Mouse (Mus musculus): ENCODE measurements around the gene Gpr19.

DNA sequence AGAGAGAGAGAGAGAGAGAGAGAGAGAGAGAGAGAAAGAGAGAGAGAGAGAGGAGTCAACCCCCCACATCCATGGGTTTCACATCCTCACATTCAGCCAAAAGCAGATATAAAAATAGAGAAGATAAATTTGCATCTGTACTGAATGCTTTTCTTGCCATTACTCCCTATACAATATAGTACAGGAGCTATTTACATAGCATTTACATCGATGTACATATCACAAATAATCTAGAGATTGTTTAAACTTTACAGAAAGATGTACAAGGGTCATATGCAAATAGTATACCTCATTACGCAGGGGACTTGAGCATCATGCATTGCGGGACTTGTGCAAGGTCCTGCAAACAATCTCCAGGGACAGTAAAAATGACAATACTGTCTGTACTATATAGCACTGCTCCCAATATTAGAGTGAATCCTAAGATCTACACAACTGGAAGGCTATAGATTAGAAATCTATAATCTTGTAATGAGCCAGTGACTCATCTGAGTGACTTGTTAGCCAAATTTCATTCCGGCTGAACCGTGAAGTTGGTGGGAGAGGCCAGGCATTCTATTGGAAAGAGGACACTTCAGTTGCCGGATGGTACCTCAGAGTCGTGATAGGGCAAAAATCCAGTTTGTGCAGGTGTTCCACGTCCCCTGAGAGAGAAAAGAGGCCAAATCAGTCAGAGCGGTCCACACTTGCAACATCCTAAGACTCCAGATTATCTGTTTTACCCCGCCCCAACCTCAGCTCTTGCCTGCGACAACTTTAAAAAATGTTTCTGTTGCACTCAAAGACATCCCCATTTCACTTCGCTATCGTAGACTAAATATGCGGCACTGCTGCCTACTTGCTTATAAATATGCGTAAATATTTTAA is 1.6 kb downstream of the Gpr19 start:
- TF ChIP-seq CTCF (IDR thresholded peaks at IDR 0.05; ENCODE audit: extremely low read depth, insufficient read length, insufficient replicate concordance, low read depth, low read length): no peak
- no peak for TF ChIP-seq POLR2A (IDR thresholded peaks at IDR 0.05; ENCODE audit: low read depth, low read length)

Data from small intestine, adult 2 months (tissue).